Mouse (Mus musculus): ENCODE results near the gene Sgms1. TPM values are rescaled to one million over a fixed set of nuclear protein-coding genes. Genes with fewer than 3 reads are reported as not detected.
"Not testable (repeated sequence)": the region's sequence is repeated elsewhere in the genome, so short reads cannot be mapped to it uniquely, and the experiment has no call there.

Gene Sgms1
- total RNA-seq, 2 experiments from 2014 or later = 44.9 to 48.3 TPM

DNA sequence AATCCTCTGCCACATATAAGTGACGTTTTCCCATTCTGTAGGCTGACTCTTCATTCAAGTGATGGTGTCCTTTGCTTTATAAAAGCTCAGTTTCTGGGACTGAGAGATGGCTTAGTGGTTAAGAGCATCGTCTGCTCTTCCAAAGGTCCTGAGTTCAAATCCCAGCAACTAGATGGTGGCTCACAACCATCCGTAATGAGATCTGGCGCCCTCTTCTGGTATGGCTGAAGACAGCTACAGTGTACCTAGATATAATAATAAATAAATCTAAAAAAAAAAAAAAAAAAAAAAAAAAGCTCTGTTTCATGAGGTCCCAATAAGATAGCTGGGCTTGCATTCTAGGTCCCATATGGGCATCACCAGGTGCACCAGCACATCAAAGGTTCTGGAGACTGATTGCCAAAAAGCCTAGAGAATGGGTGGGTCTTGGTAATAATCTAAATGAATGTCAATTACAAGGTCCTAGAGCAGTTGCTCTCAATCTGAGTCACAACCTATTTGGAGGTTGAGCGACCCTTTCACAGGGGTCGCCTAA lies 272.0 kb downstream of the Sgms1 start:
- ATAC-seq (ENCODE audit: poor library complexity, severe bottlenecking) = no peak

DNA sequence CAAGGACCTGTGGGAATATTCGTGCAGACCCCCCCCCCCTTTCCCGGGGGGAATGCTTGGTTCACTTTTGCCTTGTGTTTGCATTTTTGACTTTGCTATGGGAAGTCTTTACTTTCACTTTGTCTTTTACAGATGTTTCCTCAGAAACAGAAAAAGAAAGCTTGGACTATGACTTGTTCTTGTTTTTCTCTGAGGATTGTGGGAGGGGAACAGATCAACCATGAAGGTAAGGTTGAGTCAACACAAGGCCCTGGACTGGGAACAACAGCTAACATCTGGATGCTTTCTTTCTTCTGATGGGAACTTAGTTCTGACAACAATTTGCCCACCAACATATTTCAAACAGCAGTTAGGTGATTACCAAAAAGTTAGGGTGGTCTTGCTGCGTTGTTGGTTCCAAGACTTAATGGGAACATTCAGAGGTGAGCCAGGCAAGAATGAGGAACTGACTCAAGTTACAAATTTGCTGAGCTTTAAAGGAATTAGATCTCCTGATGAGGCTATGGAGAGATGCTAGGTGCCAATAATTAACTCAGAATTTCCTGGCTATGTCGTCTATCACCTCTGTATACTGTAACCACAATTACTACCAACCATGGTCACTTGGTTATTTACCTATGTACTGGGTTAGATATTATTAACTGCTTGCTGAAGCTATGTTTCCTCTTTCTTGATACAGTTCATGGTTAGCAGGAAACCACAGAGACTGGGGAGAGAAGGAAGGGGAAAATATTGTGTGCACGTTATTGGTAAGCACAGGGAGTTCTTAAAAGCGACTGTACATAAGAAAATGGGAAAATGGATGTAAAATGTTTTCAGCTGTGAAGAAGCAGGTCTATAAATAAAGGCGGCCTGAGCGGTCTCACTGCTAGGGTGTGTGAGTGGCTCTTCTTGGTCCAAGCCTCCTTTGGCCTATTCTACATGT lies 277.4 kb downstream of the Sgms1 start:
- peak; percentile 67 for ATAC-seq (ENCODE audit: poor library complexity, severe bottlenecking)

- ATAC-seq (ENCODE audit: poor library complexity, severe bottlenecking) = peak; percentile 93
Measured at GRCm38 (mm10) chr19:32107771-32108306, 281.7 kb downstream of the Sgms1 start, which contains the start of gene Asah2. Gene Asah2, minus strand, starts transcription at chr19:32108211.

DNA sequence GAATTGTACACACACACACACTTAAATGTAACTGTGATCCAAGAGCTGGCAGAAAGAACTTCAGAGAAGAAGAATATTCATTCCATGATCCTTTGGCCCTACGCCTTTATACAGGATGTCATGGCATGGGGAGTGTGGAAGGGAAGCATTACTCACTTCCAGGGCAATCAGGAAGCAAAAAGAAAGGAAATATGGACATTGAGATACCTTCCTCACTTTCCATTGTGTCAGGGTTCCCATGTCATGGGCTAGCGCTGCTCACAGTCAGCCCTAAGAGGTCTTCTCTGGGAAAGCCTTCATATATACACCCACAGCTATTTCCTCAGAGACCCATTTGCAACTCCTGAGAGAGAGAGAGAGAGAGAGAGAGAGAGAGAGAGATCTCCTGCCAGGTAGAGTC lies 282.8 kb downstream of the Sgms1 start:
- no peak for ATAC-seq (ENCODE audit: poor library complexity, severe bottlenecking)

- no peak for ATAC-seq (ENCODE audit: poor library complexity, severe bottlenecking)
Measured at GRCm38 (mm10) chr19:32104217-32104616, 285.3 kb downstream of the Sgms1 start.

- no peak for ATAC-seq (ENCODE audit: poor library complexity, severe bottlenecking)
Measured at GRCm38 (mm10) chr19:32102976-32103300, 286.6 kb downstream of the Sgms1 start.

GRCm38 (mm10) chr19:32102294-32102975 lies 287.1 kb downstream of the Sgms1 start:
- no peak for ATAC-seq (ENCODE audit: poor library complexity, severe bottlenecking)

- no peak for ATAC-seq (ENCODE audit: poor library complexity, severe bottlenecking)
Measured at GRCm38 (mm10) chr19:32098582-32098981, 290.9 kb downstream of the Sgms1 start.

- ATAC-seq (ENCODE audit: poor library complexity, severe bottlenecking) = no peak
Measured at GRCm38 (mm10) chr19:32092358-32092757, 297.2 kb downstream of the Sgms1 start.

- ATAC-seq (ENCODE audit: poor library complexity, severe bottlenecking) = no peak
Measured at GRCm38 (mm10) chr19:32090804-32091203, 298.7 kb downstream of the Sgms1 start.

GRCm38 (mm10) chr19:32088570-32088969 lies 300.9 kb downstream of the Sgms1 start:
- ATAC-seq (ENCODE audit: poor library complexity, severe bottlenecking) = no peak

GRCm38 (mm10) chr19:32087736-32088470 lies 301.6 kb downstream of the Sgms1 start:
- ATAC-seq (ENCODE audit: poor library complexity, severe bottlenecking) = no peak

- not testable (repeated sequence) for ATAC-seq (ENCODE audit: poor library complexity, severe bottlenecking)
Measured at GRCm38 (mm10) chr19:32084813-32085212, 304.7 kb downstream of the Sgms1 start.

Other genes with a start within 250 kb of the Sgms1 start
- gene Rpl9-ps6, start 76.9 kb upstream of the Sgms1 start, total RNA-seq (2015) = 134 and 153 TPM in 2 replicates
- 50.9 and 68.5 TPM in 2 replicates for gene Rpl9-ps6, start 76.9 kb upstream of the Sgms1 start, total RNA-seq (2017)
- gene Minpp1, start 96.1 kb upstream of the Sgms1 start, total RNA-seq (2015) = 23.5 and 27.5 TPM in 2 replicates
- 28.2 and 28.5 TPM in 2 replicates for gene Minpp1, start 96.1 kb upstream of the Sgms1 start, total RNA-seq (2017)
- 61.6 and 72.8 TPM in 2 replicates for gene Papss2, start 206.1 kb upstream of the Sgms1 start, total RNA-seq (2015)
- 35.9 and 42.1 TPM in 2 replicates for gene Papss2, start 206.1 kb upstream of the Sgms1 start, total RNA-seq (2017)

Data from megakaryocyte, adult 5-6 weeks (primary cell).